Mouse (Mus musculus) spleen, postnatal 14 days (tissue): ENCODE measurements around the gene Npr1.

Experiments used
- DNase-seq, 2 experiments: peaks; one replicate each; pipeline ENCODE4 v3.0.0; 2021 to 2022; ENCODE audit warnings: low spot score in 2 of 2

The Npr1 gene

DNA sequence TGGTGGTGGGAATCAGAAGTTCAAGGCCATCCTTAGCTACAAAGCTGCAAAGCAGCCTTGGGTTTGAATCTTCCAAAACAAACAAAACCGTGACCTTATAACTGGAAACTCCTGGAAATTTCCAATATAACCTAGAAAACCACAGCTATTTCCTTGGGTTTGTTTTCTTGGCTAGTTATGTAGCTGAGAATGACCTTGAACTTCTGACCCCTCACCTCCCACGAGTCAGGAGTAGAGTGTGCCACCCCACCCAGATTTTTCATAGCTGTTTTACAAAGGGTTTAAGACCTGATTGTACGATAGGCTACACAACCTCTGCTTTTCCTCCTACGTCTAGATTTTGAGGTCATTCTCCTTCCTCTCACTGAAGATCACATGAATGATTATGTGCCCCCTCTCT, 28.5 kb downstream of the Npr1 start:
- no peak for DNase-seq

DNA sequence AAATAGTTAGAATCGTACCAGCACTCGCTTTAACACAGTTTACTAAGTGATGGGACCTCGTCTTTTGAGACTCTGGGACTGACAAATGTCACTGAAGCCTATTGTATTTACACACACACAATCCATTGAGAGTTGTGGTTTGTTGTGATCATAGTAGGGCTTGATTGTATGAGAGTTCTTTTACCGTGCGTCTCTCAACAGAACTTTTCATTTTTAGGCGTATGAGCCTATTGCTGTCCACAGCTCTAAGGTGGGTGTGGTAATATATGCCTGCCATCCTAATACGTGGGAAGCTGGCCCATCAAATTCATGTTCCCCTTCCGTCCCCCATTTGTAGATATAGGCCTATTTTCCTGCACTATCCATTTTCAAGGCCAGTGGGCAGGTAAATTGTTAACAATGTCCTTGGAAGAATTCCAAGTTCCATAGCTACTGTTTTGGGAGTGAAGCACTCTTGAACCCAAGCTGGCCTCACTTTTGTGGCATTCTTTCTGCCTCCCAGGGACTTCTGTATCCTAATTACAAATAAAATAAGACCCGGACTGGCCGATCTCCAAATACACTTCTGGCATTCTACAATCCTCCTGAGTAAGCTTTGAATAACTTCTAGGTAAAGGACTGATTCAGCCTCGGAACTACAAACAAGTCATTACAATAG, 31.5 kb downstream of the Npr1 start:
- no peak for DNase-seq

DNA sequence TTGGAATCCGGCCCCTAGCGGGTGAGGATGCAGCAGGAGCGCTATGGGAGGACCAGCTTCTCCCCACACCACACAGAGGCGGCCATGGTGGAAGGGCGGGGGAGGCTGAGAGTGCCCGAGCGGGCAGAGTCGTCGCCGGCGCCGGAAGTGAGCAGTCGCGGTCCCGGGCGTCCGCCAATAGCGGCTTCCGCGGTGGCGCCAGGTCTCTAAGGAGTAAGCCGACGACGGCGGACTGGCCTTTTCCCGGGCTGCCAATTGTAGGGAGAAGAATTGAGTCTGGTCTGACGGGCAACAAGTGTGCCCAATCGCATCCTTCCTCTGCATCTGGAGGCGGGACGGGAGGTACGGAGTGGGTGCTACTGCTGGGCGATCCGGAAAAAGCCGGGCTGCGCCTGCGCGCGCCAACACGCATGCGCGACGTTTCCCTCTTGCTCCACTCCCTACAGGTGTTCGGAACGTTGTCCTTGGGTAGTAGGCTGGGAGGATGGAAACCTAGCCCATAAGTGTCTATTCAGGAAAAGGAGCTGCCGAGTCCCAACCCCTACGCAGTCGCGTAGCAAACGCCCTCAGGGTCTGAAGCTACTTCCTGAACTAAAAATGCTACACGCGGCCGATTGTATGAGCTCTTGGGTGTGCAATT, 32.2 kb downstream of the Npr1 start, which contains the start of gene Ints3:
Ints3 (minus strand) TSS at position 242 of the 640 bp plus-strand sequence.
- peak; percentile 97 to 98 for DNase-seq

DNA sequence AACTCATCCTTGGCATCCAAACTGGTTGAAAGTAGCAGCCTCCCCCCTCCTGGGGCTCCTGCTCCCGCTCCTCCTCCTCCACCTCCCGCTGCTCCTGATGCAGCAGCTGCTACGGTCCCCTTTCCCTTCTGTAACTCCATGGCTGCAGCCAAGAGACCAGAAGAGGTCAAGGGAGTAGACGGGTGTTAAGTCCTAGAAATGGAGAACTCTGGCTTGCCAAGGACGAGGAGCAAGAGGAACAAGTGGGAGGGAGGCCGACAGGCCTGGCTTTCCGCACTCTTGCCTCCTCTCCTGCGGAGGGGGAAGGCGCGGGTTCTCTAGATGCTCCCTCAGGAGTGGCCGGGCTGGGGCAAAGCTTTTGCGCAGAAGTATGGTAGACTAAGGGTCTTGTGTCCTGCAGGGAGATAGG, 32.9 kb downstream of the Npr1 start:
- DNase-seq, result peak in 1 of 2 experiments; percentile 30

DNA sequence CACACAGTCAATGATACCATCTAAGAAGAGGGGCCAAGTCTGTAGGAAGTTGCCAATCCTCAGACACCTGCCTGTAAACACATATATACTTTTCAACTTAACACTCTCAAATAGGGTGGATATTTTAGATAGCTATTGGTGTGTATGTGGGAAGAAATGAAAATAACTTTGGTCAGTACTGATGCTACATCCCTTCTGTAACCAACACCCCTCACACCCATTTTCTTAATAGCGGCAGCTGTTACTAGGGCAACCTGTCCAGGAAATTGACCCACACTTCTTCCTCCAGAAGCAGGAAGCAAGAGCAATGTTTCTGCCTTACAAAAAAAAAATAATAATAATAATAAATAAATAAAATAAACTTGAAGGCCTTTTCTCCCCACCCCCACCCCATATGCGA, 33.3 kb downstream of the Npr1 start:
- no peak for DNase-seq

DNA sequence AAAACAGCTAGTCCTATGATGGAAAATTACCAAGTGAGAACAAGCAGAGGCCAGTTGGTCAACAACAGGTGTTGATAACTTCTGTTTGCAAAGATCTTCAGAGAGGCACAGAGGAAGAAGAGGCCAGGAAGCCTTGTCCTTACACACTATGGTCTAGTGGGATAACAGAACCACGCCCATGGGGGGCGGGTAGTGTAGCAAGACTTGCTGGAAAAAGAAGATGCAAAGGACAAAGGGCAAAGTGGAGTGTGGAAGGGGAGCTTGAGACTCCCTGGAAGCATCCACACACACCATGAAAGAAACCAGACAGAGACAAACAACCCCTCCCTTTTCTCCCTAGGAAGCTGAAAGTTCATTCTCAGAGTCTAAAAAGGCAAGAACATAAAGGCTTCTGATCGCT, 36.1 kb downstream of the Npr1 start:
- no peak for DNase-seq

DNA sequence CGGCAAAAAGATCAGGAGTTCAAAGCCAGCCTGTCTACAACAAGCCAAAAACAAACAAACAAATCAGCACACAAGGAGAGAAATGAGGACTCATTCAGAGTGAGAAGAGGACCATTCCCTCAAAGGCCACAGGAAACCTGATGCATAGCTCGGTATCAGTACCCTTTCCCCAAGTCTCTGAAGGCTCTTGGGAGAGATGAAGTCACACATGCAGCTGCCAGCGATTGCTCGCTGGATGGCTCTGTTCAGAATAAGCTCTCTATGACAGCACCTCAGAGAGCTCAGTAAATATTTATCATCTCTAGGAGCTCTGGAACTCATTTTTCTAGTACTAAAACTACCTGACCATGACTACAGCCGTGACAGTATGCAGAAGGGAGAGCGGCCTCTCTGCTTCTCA, 37.5 kb downstream of the Npr1 start:
- no peak for DNase-seq

DNA sequence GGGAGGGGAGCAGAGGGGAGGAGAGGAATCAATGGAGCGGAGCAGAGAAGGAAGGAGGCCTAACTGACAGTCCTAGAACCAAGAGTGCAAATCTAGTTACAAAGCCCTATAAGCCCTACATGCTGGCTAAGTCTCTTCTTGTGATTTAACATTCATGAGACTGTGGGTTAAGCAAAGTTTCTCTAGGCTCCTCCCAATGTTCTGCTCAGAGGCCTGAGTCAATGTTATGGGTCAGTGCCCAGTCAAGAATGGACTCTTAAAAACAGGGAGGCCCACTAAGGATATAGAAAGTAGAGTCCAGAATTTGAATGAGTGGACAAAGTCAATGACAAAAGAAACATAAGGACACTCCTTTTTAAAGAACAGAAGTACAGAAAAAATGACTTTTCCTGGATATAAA, 38.1 kb downstream of the Npr1 start:
- DNase-seq, result no peak

DNA sequence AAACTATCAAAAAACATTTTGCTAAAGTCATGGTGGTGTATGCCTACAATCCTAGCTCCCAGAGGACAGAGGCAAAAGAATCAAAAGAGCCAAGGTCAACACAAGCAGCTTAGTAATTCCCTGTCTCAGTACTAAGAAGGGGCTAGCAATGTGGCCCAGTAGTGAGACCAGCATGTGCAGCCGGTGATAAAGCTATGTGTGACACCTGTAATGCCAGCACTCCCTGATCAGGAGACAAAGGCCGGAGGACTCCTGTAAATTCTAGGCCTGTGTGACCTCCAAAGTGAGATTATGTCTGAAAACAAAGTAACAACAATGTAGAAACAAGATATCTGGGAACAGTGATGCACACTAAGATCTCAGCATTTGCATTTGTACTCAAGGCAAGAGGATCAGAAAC, 40.2 kb downstream of the Npr1 start:
- no peak for DNase-seq

DNA sequence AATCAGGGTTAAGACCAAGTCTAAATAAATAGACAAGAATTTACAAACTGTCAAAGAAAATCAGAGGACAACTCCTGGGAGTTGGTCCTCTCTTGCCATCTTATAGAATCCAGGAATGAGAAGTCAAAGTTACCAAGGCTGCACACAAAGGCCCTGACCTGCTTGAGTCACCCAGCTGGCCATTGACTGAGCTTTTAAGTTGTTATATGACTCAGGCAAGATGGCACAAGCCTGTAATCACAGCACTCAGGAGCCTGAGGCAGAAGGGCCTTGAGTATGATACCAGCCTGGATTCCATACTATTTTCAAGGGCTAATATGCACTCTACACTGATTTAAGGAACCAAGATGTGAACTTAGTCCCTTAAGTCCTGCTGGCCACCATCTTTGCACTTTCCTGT, 42.1 kb downstream of the Npr1 start:
- DNase-seq, result no peak

DNA sequence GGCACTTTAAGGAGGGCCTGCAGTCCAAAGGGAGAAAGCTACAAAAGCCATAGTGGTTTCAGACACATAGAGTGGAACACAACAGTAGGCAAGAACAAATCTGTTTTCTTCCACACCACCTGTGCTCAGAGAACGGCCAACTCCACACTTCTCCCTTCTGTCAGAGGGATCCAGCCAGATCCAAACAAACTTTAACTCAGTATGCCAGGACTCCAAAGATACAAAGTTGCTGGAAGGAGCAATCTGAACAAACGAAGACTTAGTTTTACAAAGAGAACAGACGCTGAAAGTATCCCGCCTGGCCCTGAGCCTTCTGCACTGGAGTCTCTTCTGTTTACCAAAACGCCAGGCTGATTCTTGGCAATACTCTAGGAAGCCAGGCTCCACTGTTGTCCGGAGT, 45.0 kb downstream of the Npr1 start:
- DNase-seq, result no peak

DNA sequence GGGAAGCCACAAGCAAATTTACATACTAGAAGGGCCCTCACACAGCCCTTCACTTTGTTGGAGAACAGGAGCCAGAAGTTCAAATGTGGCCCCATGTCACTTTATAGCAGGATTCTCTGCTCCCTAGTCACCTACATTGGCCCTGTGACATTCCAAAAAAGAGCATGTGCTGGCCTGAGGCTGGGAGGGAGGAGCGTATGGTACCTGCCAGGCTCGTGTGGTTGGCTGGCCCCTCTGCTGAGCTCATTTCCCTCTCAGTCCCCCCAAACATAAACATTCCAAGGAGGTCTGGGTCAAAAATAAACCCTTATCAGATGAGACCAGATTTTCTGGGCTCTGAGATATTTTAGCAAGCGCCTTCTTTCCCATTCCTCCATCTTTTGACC, 52.7 kb downstream of the Npr1 start:
- DNase-seq, result no peak

DNA sequence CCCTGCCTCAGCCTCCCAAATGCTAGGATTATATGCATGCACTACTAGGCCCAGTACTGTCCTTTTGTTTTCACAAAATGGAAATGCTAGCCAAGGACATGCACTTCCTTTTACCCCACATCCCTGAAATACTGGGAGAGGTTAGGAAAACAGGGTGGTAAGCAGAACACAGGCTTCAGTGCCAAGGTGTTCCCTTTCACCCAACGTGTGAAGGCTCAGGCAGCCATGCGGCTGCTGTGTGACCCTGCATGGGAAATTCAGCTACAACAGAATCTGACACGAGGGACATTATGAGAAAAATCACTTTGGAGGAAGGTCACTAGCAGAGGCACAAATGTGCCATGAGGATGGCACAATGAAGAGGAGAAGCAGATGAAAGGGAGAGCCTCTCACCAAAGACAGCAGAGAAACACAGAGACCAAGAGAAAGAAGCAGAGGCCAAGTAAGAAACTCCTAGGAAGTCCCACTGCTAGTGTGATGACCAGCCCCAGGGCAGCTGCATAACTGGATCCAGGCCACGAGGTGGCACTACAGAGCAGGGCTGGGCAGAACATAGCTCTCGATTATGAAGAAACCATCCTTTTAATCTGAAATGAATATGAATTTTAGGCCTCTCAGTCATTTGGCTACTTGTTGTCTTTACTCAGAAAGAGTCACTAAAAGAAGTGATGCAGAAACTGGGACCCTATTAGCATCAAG, 53.2 kb downstream of the Npr1 start:
- peak; percentile 37 to 60 for DNase-seq

DNA sequence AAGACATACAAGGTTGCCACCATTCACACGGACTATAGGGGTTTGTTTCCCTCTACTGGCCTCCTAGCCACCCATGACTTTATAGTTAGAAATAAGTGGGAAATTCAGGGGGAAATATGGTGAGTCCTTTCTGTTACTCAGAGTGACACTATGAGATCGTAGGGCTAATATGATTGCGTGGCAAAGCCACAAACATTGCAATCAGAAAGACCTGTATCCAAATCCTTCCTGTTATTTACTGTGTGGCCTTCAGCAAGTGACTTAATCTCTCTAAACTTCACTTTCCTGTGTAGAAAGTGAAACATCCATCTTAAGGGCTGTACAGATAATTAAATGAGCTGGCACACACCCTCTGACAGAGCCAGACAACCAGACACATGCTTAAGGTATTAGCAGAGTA, 56.9 kb downstream of the Npr1 start:
- no peak for DNase-seq

DNA sequence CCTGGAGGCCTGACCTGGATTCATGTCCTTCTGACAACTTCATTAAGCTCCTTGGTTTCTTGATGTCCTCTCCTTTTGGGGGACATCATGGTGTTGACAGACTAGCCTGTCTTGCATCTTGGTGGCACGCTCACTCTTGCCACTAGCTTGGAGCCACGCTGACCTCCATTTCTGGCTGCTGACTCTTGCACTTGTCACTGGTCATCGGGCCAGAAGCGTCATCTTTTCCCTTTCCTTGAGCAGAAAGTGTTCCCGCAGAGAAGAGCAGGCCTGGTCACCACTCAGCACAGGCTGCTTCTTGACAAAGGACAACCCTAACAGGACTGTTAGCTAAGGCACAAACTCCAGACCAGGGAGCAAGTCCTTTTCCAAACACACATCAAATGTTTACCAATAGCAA, 59.3 kb downstream of the Npr1 start:
- DNase-seq, result no peak

DNA sequence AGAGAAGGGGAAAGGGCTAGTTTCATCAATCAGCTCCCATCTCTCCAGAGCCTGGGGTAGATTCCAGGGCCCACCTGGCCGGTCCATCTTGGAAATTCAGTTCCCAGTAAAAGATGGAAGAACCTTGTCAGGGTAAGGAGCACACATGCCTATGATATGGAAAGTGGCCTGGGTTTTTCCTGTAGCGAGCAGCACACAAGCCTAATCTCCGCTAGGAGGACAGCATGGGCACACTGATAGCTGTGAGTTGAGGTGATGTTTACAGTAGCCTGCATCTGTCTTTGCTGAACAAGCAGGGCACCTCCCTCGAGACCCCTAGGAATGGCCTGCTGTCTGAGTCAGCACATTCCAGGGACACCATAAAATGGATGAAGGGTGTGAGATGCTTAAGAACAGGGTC, 61.1 kb downstream of the Npr1 start:
- no peak for DNase-seq

DNA sequence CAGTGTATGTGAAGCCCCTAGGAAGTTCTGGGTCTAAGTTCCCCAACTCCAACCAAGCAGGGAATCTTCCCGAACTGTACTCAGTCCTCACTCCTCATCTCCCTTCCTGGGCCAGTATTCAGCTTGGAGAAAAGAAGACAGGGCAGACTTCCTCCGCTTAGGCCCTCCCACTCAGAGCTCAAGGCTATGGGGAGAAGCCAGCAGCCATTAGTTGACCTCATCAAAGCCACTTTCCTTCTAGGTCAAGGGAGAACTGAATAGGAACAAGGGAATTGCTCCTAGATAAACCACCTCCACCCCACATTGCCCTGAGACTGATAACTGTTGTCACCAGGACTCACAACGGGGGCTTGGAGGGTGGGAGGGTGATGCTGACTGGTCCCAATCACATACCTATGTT, 61.5 kb downstream of the Npr1 start:
- DNase-seq, result no peak

DNA sequence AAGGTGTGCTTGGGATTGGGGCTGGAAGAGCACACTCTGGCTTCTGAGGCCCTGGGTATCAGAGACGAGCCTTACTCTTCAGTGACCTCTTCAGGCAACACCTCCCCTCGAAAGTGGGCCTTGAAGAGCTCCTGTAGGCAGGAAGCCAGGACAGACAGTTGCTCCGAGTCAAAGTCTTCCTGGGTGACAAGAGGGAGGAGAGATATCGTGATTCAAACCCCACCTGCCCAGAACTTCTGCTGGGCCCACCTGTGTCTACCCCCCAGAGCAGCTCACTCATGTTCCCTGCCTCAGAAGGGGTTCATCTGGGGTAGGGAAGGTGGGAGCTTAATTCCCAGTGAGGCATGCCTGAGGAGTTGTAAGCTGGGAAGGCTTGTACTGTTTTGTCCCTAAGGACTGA, 64.7 kb downstream of the Npr1 start:
- DNase-seq, result no peak
